Mouse (Mus musculus) limb, embryonic 15.5 days (tissue): ENCODE data around the gene Gtf2a1l. TPM values are rescaled to one million over a fixed set of nuclear protein-coding genes. Genes with fewer than 3 reads are reported as not detected.

ENCODE experiments used
- ATAC-seq: fragments of 200-750 bp; cut with Nextera tagmentation; 2 replicates; pipeline ENCODE4 v1.8.0; 2017; ENCODE audit warnings: low read depth, moderate TSS enrichment; ENCODE audit not compliant: insufficient number of reproducible peaks, low FRiP score, low TSS enrichment
- H3K27ac ChIP-seq: fragments of 300-500 bp; sonication (generic); 2 replicates; pipeline ENCODE4 v1.5.1; 2015; ENCODE audit warnings: moderate library complexity, mild to moderate bottlenecking, inconsistent platforms
- H3K27me3 ChIP-seq: fragments of 300-500 bp; sonication (generic); 2 replicates; pipeline ENCODE4 v1.6.1; 2015; ENCODE audit warnings: inconsistent platforms
- H3K36me3 ChIP-seq: fragments of 300-500 bp; sonication (generic); 2 replicates; pipeline ENCODE4 v1.6.1; 2015; ENCODE audit warnings: inconsistent platforms
- H3K4me1 ChIP-seq: fragments of 300-500 bp; sonication (generic); 2 replicates; pipeline ENCODE4 v1.6.1; 2015; ENCODE audit warnings: inconsistent platforms
- H3K4me2 ChIP-seq: fragments of 300-500 bp; sonication (generic); 2 replicates; pipeline ENCODE4 v1.6.1; 2015; ENCODE audit warnings: mild to moderate bottlenecking, inconsistent platforms
- H3K4me3 ChIP-seq: fragments of 300-500 bp; sonication (generic); 2 replicates; pipeline ENCODE4 v1.5.1; 2015; ENCODE audit warnings: mild to moderate bottlenecking, inconsistent platforms
- H3K9ac ChIP-seq: fragments of 300-500 bp; sonication (generic); 2 replicates; pipeline ENCODE4 v1.6.1; 2015; ENCODE audit warnings: inconsistent platforms
- H3K9me3 ChIP-seq: fragments of 300-500 bp; sonication (generic); 2 replicates; pipeline ENCODE4 v1.6.1; 2016; ENCODE audit warnings: inconsistent platforms
- WGBS: fragments of 180-500 bp; shearing (Covaris S2); methylation state at CpG from one replicate; pipeline ENCODE4 v1.1.7; 2015; 5-methylcytosine and 5-hydroxymethylcytosine counted together
- polyA plus RNA-seq: library from polyadenylated mRNA; unstranded; fragments of >200 nt; fragmentation: Nextera tagmentation; extraction: Ambion mirVana; gene quantifications from 2 replicates; pipeline ENCODE4 v1.2.1, GENCODE M21; 2015

Gtf2a1l gene
- polyA plus RNA-seq, 1 experiment from 2014 or later: not detected

GRCm38 (mm10) chr17:88658510-88658909 is 9.9 kb upstream of the Gtf2a1l start:
- no peaks in the 10 kb centered on the region for H3K27me3 ChIP-seq
- no peak for ATAC-seq
- 74% methylated on average over 6 of the region's 6 CpGs for WGBS
- H3K27ac ChIP-seq: no peak overlapping the region
- H3K4me1 ChIP-seq: no peaks in the 10 kb centered on the region
- no peaks in the 10 kb centered on the region for H3K36me3 ChIP-seq
- no peaks in the 10 kb centered on the region for H3K9me3 ChIP-seq
- no peak overlapping the region for H3K9ac ChIP-seq
- H3K4me2 ChIP-seq: no peak overlapping the region
- no peak overlapping the region for H3K4me3 ChIP-seq

GRCm38 (mm10) chr17:88666076-88666475 is 2.4 kb upstream of the Gtf2a1l start:
- 78% methylated on average over 2 of the region's 2 CpGs for WGBS

GRCm38 (mm10) chr17:88669921-88670320 is 1.5 kb downstream of the Gtf2a1l start:
- Histone ChIP-seq H3K27ac (no peak overlapping the region), H3K9ac (no peak overlapping the region), H3K4me1 (peaks cover 7% of the 10 kb centered on the region; the same call in 1 of the 2 replicates), H3K27me3 (no peaks in the 10 kb centered on the region), H3K4me3 (no peak overlapping the region), H3K36me3 (no peaks in the 10 kb centered on the region), H3K9me3 (no peaks in the 10 kb centered on the region), H3K4me2 (no peak overlapping the region)
- WGBS: 35% methylated on average over 2 of the region's 2 CpGs
- no peak for ATAC-seq

More at GRCm38 (mm10) chr17:88666076-88666475, 2.4 kb upstream of the Gtf2a1l start:
- Histone ChIP-seq H3K9ac (no peak overlapping the region), H3K4me2 (no peak overlapping the region), H3K4me1 (peaks cover 7% of the 10 kb centered on the region; the same call in 1 of the 2 replicates), H3K4me3 (no peak overlapping the region), H3K27ac (no peak overlapping the region), H3K36me3 (no peaks in the 10 kb centered on the region), H3K9me3 (no peaks in the 10 kb centered on the region), H3K27me3 (no peaks in the 10 kb centered on the region)
- no peak for ATAC-seq

- Histone ChIP-seq H3K4me2 (no peak overlapping the region), H3K27me3 (no peaks in the 10 kb centered on the region), H3K4me3 (no peak overlapping the region), H3K4me1 (peaks cover 7% of the 10 kb centered on the region; the same call in 1 of the 2 replicates), H3K9ac (no peak overlapping the region), H3K9me3 (no peaks in the 10 kb centered on the region), H3K27ac (no peak overlapping the region), H3K36me3 (no peaks in the 10 kb centered on the region)
- 26% methylated on average over 4 of the region's 4 CpGs for WGBS
- ATAC-seq: no peak
Measured at GRCm38 (mm10) chr17:88670800-88671199, 2.3 kb downstream of the Gtf2a1l start.

- Histone ChIP-seq H3K4me3 (no peak overlapping the region), H3K4me1 (no peaks in the 10 kb centered on the region), H3K4me2 (no peak overlapping the region), H3K9me3 (no peaks in the 10 kb centered on the region), H3K9ac (no peak overlapping the region), H3K27me3 (no peaks in the 10 kb centered on the region), H3K36me3 (no peaks in the 10 kb centered on the region), H3K27ac (no peak overlapping the region)
- WGBS: 89% methylated on average over 23 of the region's 23 CpGs
- no peak for ATAC-seq
Measured at GRCm38 (mm10) chr17:88675310-88676309, 7.2 kb downstream of the Gtf2a1l start.

- H3K9ac ChIP-seq: no peak overlapping the region
- H3K4me3 ChIP-seq: no peak overlapping the region
- H3K9me3 ChIP-seq: no peaks in the 10 kb centered on the region
- H3K27ac ChIP-seq: no peak overlapping the region
- no peaks in the 10 kb centered on the region for H3K36me3 ChIP-seq
- H3K27me3 ChIP-seq: no peaks in the 10 kb centered on the region
- H3K4me2 ChIP-seq: no peak overlapping the region
- WGBS: 33% methylated on average over 11 of the region's 11 CpGs
- H3K4me1 ChIP-seq: no peaks in the 10 kb centered on the region
- ATAC-seq: no peak
Measured at GRCm38 (mm10) chr17:88688226-88688625, 19.8 kb downstream of the Gtf2a1l start.

- 38% methylated on average over 9 of the region's 9 CpGs for WGBS
- H3K9ac ChIP-seq: no peak overlapping the region
- H3K4me2 ChIP-seq: peak overlapping the region; percentile 22; the same call in 1 of the 2 replicates
- peak overlapping the region; percentile 77 for H3K27ac ChIP-seq
- no peaks in the 10 kb centered on the region for H3K36me3 ChIP-seq
- peaks cover 9% of the 10 kb centered on the region; the same call in 1 of the 2 replicates for H3K4me1 ChIP-seq
- peak; percentile 64; the same call in 1 of the 2 replicates for ATAC-seq
- no peak overlapping the region for H3K4me3 ChIP-seq
- H3K27me3 ChIP-seq: no peaks in the 10 kb centered on the region
- H3K9me3 ChIP-seq: no peaks in the 10 kb centered on the region
Measured at GRCm38 (mm10) chr17:88696656-88697333, 28.3 kb downstream of the Gtf2a1l start.

GRCm38 (mm10) chr17:88700901-88701300 is 32.4 kb downstream of the Gtf2a1l start:
- Histone ChIP-seq H3K27me3 (no peaks in the 10 kb centered on the region), H3K4me3 (no peak overlapping the region), H3K36me3 (no peaks in the 10 kb centered on the region), H3K27ac (no peak overlapping the region), H3K4me1 (peaks cover 11% of the 10 kb centered on the region), H3K9ac (no peak overlapping the region), H3K4me2 (no peak overlapping the region), H3K9me3 (no peaks in the 10 kb centered on the region)
- ATAC-seq: no peak

GRCm38 (mm10) chr17:88702345-88702744 is 33.9 kb downstream of the Gtf2a1l start:
- H3K9me3 ChIP-seq: no peaks in the 10 kb centered on the region
- no peaks in the 10 kb centered on the region for H3K27me3 ChIP-seq
- peaks cover 5% of the 10 kb centered on the region for H3K4me1 ChIP-seq
- H3K4me3 ChIP-seq: no peak overlapping the region
- no peak for ATAC-seq
- H3K36me3 ChIP-seq: no peaks in the 10 kb centered on the region
- H3K4me2 ChIP-seq: no peak overlapping the region
- WGBS: 11% methylated on average over 6 of the region's 6 CpGs
- H3K27ac ChIP-seq: no peak overlapping the region
- no peak overlapping the region for H3K9ac ChIP-seq

- Histone ChIP-seq H3K4me1 (peaks cover 3% of the 10 kb centered on the region), H3K4me3 (no peak overlapping the region), H3K9me3 (no peaks in the 10 kb centered on the region), H3K9ac (no peak overlapping the region), H3K27me3 (no peaks in the 10 kb centered on the region), H3K27ac (no peak overlapping the region), H3K4me2 (no peak overlapping the region), H3K36me3 (no peaks in the 10 kb centered on the region)
- 34% methylated on average over 4 of the region's 4 CpGs for WGBS
- no peak for ATAC-seq
Measured at GRCm38 (mm10) chr17:88703112-88703511, 34.7 kb downstream of the Gtf2a1l start.

- no peak; the same call in 1 of the 2 replicates for ATAC-seq
- no peak overlapping the region for H3K4me3 ChIP-seq
- no peak overlapping the region for H3K9ac ChIP-seq
- no peak overlapping the region for H3K27ac ChIP-seq
- no peaks in the 10 kb centered on the region for H3K36me3 ChIP-seq
- 61% methylated on average over 8 of the region's 8 CpGs for WGBS
- H3K27me3 ChIP-seq: no peaks in the 10 kb centered on the region
- no peak overlapping the region for H3K4me2 ChIP-seq
- no peaks in the 10 kb centered on the region for H3K9me3 ChIP-seq
- peaks cover 3% of the 10 kb centered on the region for H3K4me1 ChIP-seq
Measured at GRCm38 (mm10) chr17:88706231-88706649, 37.8 kb downstream of the Gtf2a1l start.

- WGBS: 69% methylated on average over 8 of the region's 8 CpGs
- no peak overlapping the region for H3K4me3 ChIP-seq
- no peaks in the 10 kb centered on the region for H3K27me3 ChIP-seq
- H3K36me3 ChIP-seq: no peaks in the 10 kb centered on the region
- H3K4me1 ChIP-seq: peaks cover 10% of the 10 kb centered on the region; the same call in 1 of the 2 replicates
- no peak overlapping the region for H3K4me2 ChIP-seq
- no peaks in the 10 kb centered on the region for H3K9me3 ChIP-seq
- no peak overlapping the region for H3K9ac ChIP-seq
- ATAC-seq: no peak
- no peak overlapping the region for H3K27ac ChIP-seq
Measured at GRCm38 (mm10) chr17:88749646-88750045, 81.2 kb downstream of the Gtf2a1l start.
